ENCODE assay signal across 9 mouse cellular contexts in genomic region chr19:53052031-53052670, GRCm38 (mm10). TPM values are rescaled to one million over a fixed set of nuclear protein-coding genes. Genes with fewer than 3 reads are reported as not detected.
A peak's percentile ranks its signal among the peaks of the same experiment; 100 is the strongest.
DNase-seq lines count a peak whose midpoint lies in the region; ATAC-seq lines count a peak whose summit lies in the region.
"Had no signal": no experiment of that assay in that cellular context is flagged by ENCODE, and none has a peak within 500 bp of the region (broad histone marks: within the 10 kb centered on the region; RNA-seq: fewer than 3 reads in every experiment).

No protein-coding gene starts in this region.

- no peak for ATAC-seq in neural tube, embryonic 15.5 days (ENCODE audit: low FRiP score)

- H3K9ac ChIP-seq in neural tube, embryonic 15.5 days (replicated peaks): no peak overlapping the region

- H3K9me3 ChIP-seq in neural tube, embryonic 15.5 days (replicated peaks): no peaks in the 10 kb centered on the region

- peak overlapping the region; percentile 41 for H3K4me2 ChIP-seq in neural tube, embryonic 15.5 days

- WGBS in neural tube, embryonic 15.5 days: 30% methylated on average over 19 of the region's 19 CpGs

- H3K36me3 ChIP-seq in neural tube, embryonic 15.5 days: no peaks in the 10 kb centered on the region

- peaks cover 5% of the 10 kb centered on the region; the same call in 1 of the 2 replicates for H3K4me1 ChIP-seq in neural tube, embryonic 15.5 days

- DNase-seq in cerebellum, adult 11-12 months: peak; percentile 36
- DNase-seq in cerebellum, adult 9-10 months: no peak
- peak; percentile 60 for DNase-seq in testis, postnatal 14 days (ENCODE audit: low spot score)
- no peak for DNase-seq in testis, postnatal 10 days (ENCODE audit: low spot score)
- DNase-seq in kidney, postnatal 10 days: peak; percentile 59
- DNase-seq in left cerebral cortex, adult 8-10 months (ENCODE audit: low spot score in 2 of 2): no peak
- DNase-seq in frontal cortex, postnatal 36 days (ENCODE audit: low spot score in 2 of 2): no peak

- peak overlapping the region; percentile 62 for H3K27ac ChIP-seq in neural tube, embryonic 15.5 days (replicated peaks)

- 0 out of 2 replicates have a peak overlapping the region, but pooled peaks have one; percentile 10 for H3K4me3 ChIP-seq in neural tube, embryonic 15.5 days (replicated peaks)
- H3K4me3 ChIP-seq: myocyte had no signal

- no peaks in the 10 kb centered on the region for H3K27me3 ChIP-seq in neural tube, embryonic 15.5 days (replicated peaks)

RNA-seq across cellular contexts. Expression of gene Xpnpep1, which starts 12.1 kb away (rescaled TPM):
- polyA plus RNA-seq in neural tube, embryonic 15.5 days (2015; fragmentation: Nextera tagmentation; extraction: Ambion mirVana): 117 and 118 TPM in 2 replicates
- total RNA-seq in left cerebral cortex, adult 8-10 months (2022): 10 to 100 TPM; 59.6 to 74.9 (median 68.6) TPM

Comparison
In these comparisons a context has a peak if more than half of its experiments do, and no peak if none do; other contexts are left out.
1. DNase-seq: peak in cerebellum, adult 11-12 months (single experiment), testis, postnatal 14 days (single experiment) and kidney, postnatal 10 days (single experiment); none in cerebellum, adult 9-10 months (single experiment), testis, postnatal 10 days (single experiment), left cerebral cortex, adult 8-10 months (0 of 2) and frontal cortex, postnatal 36 days (0 of 2).